Mouse (Mus musculus) midbrain, postnatal 0 days (tissue): ENCODE data around the gene Plgrkt. TPM values are rescaled to one million over a fixed set of nuclear protein-coding genes. Genes with fewer than 3 reads are reported as not detected.

Source experiments
- ATAC-seq: fragments of 200-750 bp; cut with Nextera tagmentation; 2 replicates; pipeline ENCODE4 v1.8.0; 2017; ENCODE audit warnings: moderate number of reproducible peaks, mild to moderate bottlenecking, moderate TSS enrichment, moderate library complexity; ENCODE audit not compliant: low FRiP score
- DNase-seq: peaks from one replicate; pipeline ENCODE4 v3.0.0-alpha.2; 2015; ENCODE audit warnings: low spot score
- H3K27ac ChIP-seq: fragments of 300-500 bp; sonication (generic); 2 replicates; pipeline ENCODE4 v1.5.1; 2014; ENCODE audit warnings: low read depth, mild to moderate bottlenecking, low read length, mixed read lengths
- H3K27me3 ChIP-seq: fragments of 300-500 bp; sonication (generic); 2 replicates; pipeline ENCODE4 v1.6.1; 2014; ENCODE audit warnings: low read length, control low read depth, mixed read lengths; ENCODE audit not compliant: insufficient read depth
- H3K36me3 ChIP-seq: fragments of 300-500 bp; sonication (generic); 2 replicates; pipeline ENCODE4 v1.6.1; 2014; ENCODE audit warnings: low read length, control low read depth, mixed read lengths; ENCODE audit not compliant: insufficient read depth
- H3K4me1 ChIP-seq: fragments of 300-500 bp; sonication (generic); 2 replicates; pipeline ENCODE4 v1.6.1; 2014; ENCODE audit warnings: mild to moderate bottlenecking, control low read depth, antibody characterized with exemption, low read length, mixed read lengths; ENCODE audit not compliant: insufficient read depth
- H3K4me2 ChIP-seq: fragments of 300-500 bp; sonication (generic); 2 replicates; pipeline ENCODE4 v1.6.1; 2014; ENCODE audit warnings: low read depth, mild to moderate bottlenecking, low read length, mixed read lengths; ENCODE audit not compliant: poor library complexity, severe bottlenecking
- H3K4me3 ChIP-seq: fragments of 300-500 bp; sonication (generic); 2 replicates; pipeline ENCODE4 v1.5.1; 2014; ENCODE audit warnings: low read depth, mild to moderate bottlenecking, low read length, moderate library complexity
- H3K9ac ChIP-seq: fragments of 300-500 bp; sonication (generic); replicated peaks from 2 replicates; pipeline ENCODE4 v1.6.1; 2014; ENCODE audit warnings: mild to moderate bottlenecking, low read length, moderate library complexity, mixed read lengths; ENCODE audit not compliant: poor library complexity, severe bottlenecking
- H3K9me3 ChIP-seq: fragments of 300-500 bp; sonication (generic); 2 replicates; pipeline ENCODE4 v1.6.1; 2016; ENCODE audit warnings: low read length, control low read depth
- CTCF ChIP-seq: IDR thresholded peaks from 2 replicates; pipeline ENCODE4 v1.5.1; 2016; ENCODE audit warnings: antibody characterized with exemption, mild to moderate bottlenecking
- WGBS: fragments of 180-500 bp; shearing (Covaris S2); extraction: QIAGEN DNeasy Blood & Tissue Kit; methylation state at CpG from one replicate; pipeline ENCODE4 v1.1.7; 2014; 5-methylcytosine and 5-hydroxymethylcytosine counted together
- polyA plus RNA-seq: library from polyadenylated mRNA; unstranded; fragments of >200 nt; fragmentation: Nextera tagmentation; extraction: Ambion mirVana; gene quantifications from 2 replicates; pipeline ENCODE4 v1.2.1, GENCODE M21; 2015
- total RNA-seq: library from RNA; depleted of rRNA; stranded (reverse); fragments of >200 nt; gene quantifications from 2 replicates; pipeline ENCODE4 v1.2.3, GENCODE M21; 2014; rRNA removed

Gene Plgrkt
- total and polyA plus RNA-seq, 2 experiments from 2014 or later = 26.4 to 61.9 TPM

- H3K27me3 ChIP-seq = no peaks in the 10 kb centered on the region
- H3K9me3 ChIP-seq = no peaks in the 10 kb centered on the region
- ATAC-seq = no peak
- H3K36me3 ChIP-seq = peaks cover 21% of the 10 kb centered on the region
- no peak overlapping the region for H3K4me3 ChIP-seq
- no peaks in the 10 kb centered on the region for H3K4me1 ChIP-seq
- H3K4me2 ChIP-seq = no peak overlapping the region
- no peak for TF ChIP-seq CTCF
- 88% methylated on average over 13 of the region's 13 CpGs for WGBS
- H3K27ac ChIP-seq = no peak overlapping the region
- H3K9ac ChIP-seq = no peak overlapping the region
- DNase-seq = no peak
Observed at GRCm38 (mm10) chr19:29300919-29301318, 66.3 kb downstream of the Plgrkt start.

Other genes with a start within 250 kb of the Plgrkt start
- 35.3 and 37.6 TPM in 2 replicates for gene Jak2, start 115.6 kb downstream of the Plgrkt start, total RNA-seq
- 10.7 and 12.0 TPM in 2 replicates for gene Jak2, start 115.6 kb downstream of the Plgrkt start, polyA plus RNA-seq
- gene Insl6, start 42.0 kb downstream of the Plgrkt start, total RNA-seq = 4.6 TPM in 1 of 2 replicates, not detected in the other
- 1.5 and 1.8 TPM in 2 replicates for gene Insl6, start 42.0 kb downstream of the Plgrkt start, polyA plus RNA-seq
- gene Rln1, start 32.7 kb downstream of the Plgrkt start, total RNA-seq = 4.5 and 5.8 TPM in 2 replicates
- 6.9 and 7.2 TPM in 2 replicates for gene Rln1, start 32.7 kb downstream of the Plgrkt start, polyA plus RNA-seq
- 0.22 and 0.66 TPM in 2 replicates for gene Cd274, start 65 bp upstream of the Plgrkt start, total RNA-seq
- gene Cd274, start 65 bp upstream of the Plgrkt start, polyA plus RNA-seq = 0.16 and 0.38 TPM in 2 replicates
- gene Pdcd1lg2, start 43.5 kb upstream of the Plgrkt start, total RNA-seq = 0.24 and 0.71 TPM in 2 replicates
- gene Pdcd1lg2, start 43.5 kb upstream of the Plgrkt start, polyA plus RNA-seq = 0.15 TPM in 1 of 2 replicates, not detected in the other
- 37.4 and 45.9 TPM in 2 replicates for gene Ric1, start 154.9 kb upstream of the Plgrkt start, total RNA-seq
- 10.7 and 13.8 TPM in 2 replicates for gene Ric1, start 154.9 kb upstream of the Plgrkt start, polyA plus RNA-seq